Mouse (Mus musculus) forelimb bud, embryonic 11.5 days (tissue): ENCODE data around the gene Tbkbp1.

Source experiments
- DNase-seq: peaks from one replicate; pipeline ENCODE4 v3.0.0-alpha.2; 2012; ENCODE audit warnings: low read depth, low spot score

The Tbkbp1 gene

GRCm38 (mm10) chr11:97127470-97128223, 23.6 kb downstream of the Tbkbp1 start:
- DNase-seq = no peak

GRCm38 (mm10) chr11:97126645-97127468, 24.4 kb downstream of the Tbkbp1 start:
- no peak for DNase-seq

GRCm38 (mm10) chr11:97124266-97125036, 26.8 kb downstream of the Tbkbp1 start:
- no peak for DNase-seq

- DNase-seq = no peak
Measured at GRCm38 (mm10) chr11:97123282-97123890, 27.9 kb downstream of the Tbkbp1 start.

GRCm38 (mm10) chr11:97120641-97121040, 30.7 kb downstream of the Tbkbp1 start:
- DNase-seq = no peak

GRCm38 (mm10) chr11:97120221-97120620, 31.1 kb downstream of the Tbkbp1 start:
- no peak for DNase-seq

GRCm38 (mm10) chr11:97115797-97116196, 35.5 kb downstream of the Tbkbp1 start:
- DNase-seq = no peak

- DNase-seq = no peak
Measured at GRCm38 (mm10) chr11:97114671-97115601, 36.4 kb downstream of the Tbkbp1 start, which contains the start of gene Tbx21. Tbx21 (minus strand) TSS chr11:97115331.

GRCm38 (mm10) chr11:97112519-97113125, 38.7 kb downstream of the Tbkbp1 start:
- DNase-seq = no peak

GRCm38 (mm10) chr11:97108976-97109375, 42.3 kb downstream of the Tbkbp1 start:
- DNase-seq = no peak

- no peak for DNase-seq
Measured at GRCm38 (mm10) chr11:97104091-97104483, 47.2 kb downstream of the Tbkbp1 start.

- no peak for DNase-seq
Measured at GRCm38 (mm10) chr11:97103163-97104090, 47.9 kb downstream of the Tbkbp1 start.

- peak; percentile 48 for DNase-seq
Measured at GRCm38 (mm10) chr11:97101722-97102121, 49.6 kb downstream of the Tbkbp1 start.

- no peak for DNase-seq
Measured at GRCm38 (mm10) chr11:97098791-97099190, 52.5 kb downstream of the Tbkbp1 start.

- no peak for DNase-seq
Measured at GRCm38 (mm10) chr11:97094600-97094999, 56.7 kb downstream of the Tbkbp1 start.

GRCm38 (mm10) chr11:97086365-97086764, 64.9 kb downstream of the Tbkbp1 start:
- DNase-seq = no peak
